21 mouse cellular contexts compared by ENCODE assay signal in genomic region chr6:103321058-103321457, GRCm38 (mm10).
DNase-seq lines count a peak whose midpoint lies in the region; ATAC-seq and TF ChIP-seq lines count a peak whose summit lies in the region.
"Had no signal": no experiment of that assay in that cellular context is flagged by ENCODE, and none has a peak within 500 bp of the region (broad histone marks: within the 10 kb centered on the region; RNA-seq: fewer than 3 reads in every experiment).

No protein-coding gene starts in this region.

- H3K4me1 ChIP-seq in forebrain, embryonic 15.5 days: peaks cover 16% of the 10 kb centered on the region
- no peaks in the 10 kb centered on the region; the same call in 1 of the 2 replicates for H3K4me1 ChIP-seq in forebrain, embryonic 11.5 days (replicated peaks; ENCODE audit: control insufficient read depth, insufficient read depth, low read length)
- peaks cover 4% of the 10 kb centered on the region; the same call in 1 of the 2 replicates for H3K4me1 ChIP-seq in midbrain, embryonic 12.5 days
- no peaks in the 10 kb centered on the region for H3K4me1 ChIP-seq in midbrain, postnatal 0 days (ENCODE audit: insufficient read depth, low read length)
- peaks cover 9% of the 10 kb centered on the region; the same call in 1 of the 2 replicates for H3K4me1 ChIP-seq in neural tube, embryonic 13.5 days (replicated peaks)
- H3K4me1 ChIP-seq: heart, embryonic 10.5 days; intestine, embryonic 15.5 days had no signal

- no peak overlapping the region for H3K9ac ChIP-seq in forebrain, embryonic 15.5 days (replicated peaks)
- H3K9ac ChIP-seq in forebrain, embryonic 11.5 days (ENCODE audit: low read length): no peak overlapping the region
- no peak overlapping the region for H3K9ac ChIP-seq in midbrain, embryonic 12.5 days (replicated peaks)
- H3K9ac ChIP-seq in midbrain, postnatal 0 days (replicated peaks; ENCODE audit: low read length, poor library complexity, severe bottlenecking): no peak overlapping the region
- no peak overlapping the region for H3K9ac ChIP-seq in neural tube, embryonic 13.5 days
- H3K9ac ChIP-seq: embryonic facial prominence, embryonic 12.5 days; intestine, embryonic 15.5 days had no signal

- no peak for DNase-seq in forebrain, embryonic 11.5 days (ENCODE audit: low spot score)
- DNase-seq in midbrain, postnatal 0 days (ENCODE audit: low spot score): no peak
- no peak for DNase-seq in neural tube, embryonic 10.5 days (ENCODE audit: extremely low spot score, low spot score)
- DNase-seq in yolk sac, embryonic 10.5 days (ENCODE audit: low spot score): no peak
- DNase-seq: adrenal gland, postnatal 14 days; cerebellum, adult 11-12 months; cerebellum, adult 9-10 months; cerebellum, postnatal 25 days; gastrocnemius, postnatal 10 days; heart, adult 18-20 months; heart, postnatal 10 days; heart, postnatal 4 days had no signal

- H3K4me2 ChIP-seq in forebrain, embryonic 15.5 days (replicated peaks): no peak overlapping the region
- H3K4me2 ChIP-seq in forebrain, embryonic 11.5 days (ENCODE audit: low read depth, low read length, severe bottlenecking): no peak overlapping the region
- no peak overlapping the region for H3K4me2 ChIP-seq in midbrain, embryonic 12.5 days (replicated peaks)
- H3K4me2 ChIP-seq in midbrain, postnatal 0 days (ENCODE audit: low read depth, low read length, poor library complexity, severe bottlenecking): no peak overlapping the region
- no peak overlapping the region for H3K4me2 ChIP-seq in neural tube, embryonic 13.5 days
- H3K4me2 ChIP-seq: embryonic facial prominence, embryonic 12.5 days; intestine, embryonic 15.5 days had no signal

- H3K9me3 ChIP-seq in forebrain, embryonic 15.5 days: no peaks in the 10 kb centered on the region
- no peaks in the 10 kb centered on the region for H3K9me3 ChIP-seq in forebrain, embryonic 11.5 days (ENCODE audit: control insufficient read depth, low read length)
- H3K9me3 ChIP-seq in midbrain, embryonic 12.5 days: no peaks in the 10 kb centered on the region
- H3K9me3 ChIP-seq in midbrain, postnatal 0 days (ENCODE audit: low read length): no peaks in the 10 kb centered on the region
- H3K9me3 ChIP-seq in neural tube, embryonic 13.5 days: no peaks in the 10 kb centered on the region
- H3K9me3 ChIP-seq: embryonic facial prominence, embryonic 12.5 days; heart, embryonic 10.5 days; intestine, embryonic 15.5 days had no signal

- WGBS in forebrain, embryonic 15.5 days: 72% methylated on average over 2 of the region's 2 CpGs
- 87% methylated on average over 2 of the region's 2 CpGs for WGBS in forebrain, embryonic 11.5 days
- 87% methylated on average over 2 of the region's 2 CpGs for WGBS in midbrain, embryonic 12.5 days
- 78% methylated on average over 2 of the region's 2 CpGs for WGBS in midbrain, postnatal 0 days
- 83% methylated on average over 2 of the region's 2 CpGs for WGBS in neural tube, embryonic 13.5 days

- H3K4me3 ChIP-seq in forebrain, embryonic 15.5 days: no peak overlapping the region
- H3K4me3 ChIP-seq in forebrain, embryonic 11.5 days (ENCODE audit: low read depth, low read length): no peak overlapping the region
- H3K4me3 ChIP-seq in midbrain, embryonic 12.5 days: no peak overlapping the region
- H3K4me3 ChIP-seq in midbrain, postnatal 0 days (ENCODE audit: low read depth, low read length): no peak overlapping the region
- no peak overlapping the region for H3K4me3 ChIP-seq in neural tube, embryonic 13.5 days
- H3K4me3 ChIP-seq: embryonic facial prominence, embryonic 12.5 days; heart, embryonic 10.5 days; intestine, embryonic 15.5 days had no signal

- H3K36me3 ChIP-seq in forebrain, embryonic 15.5 days: no peaks in the 10 kb centered on the region
- H3K36me3 ChIP-seq in forebrain, embryonic 11.5 days (ENCODE audit: control insufficient read depth, insufficient read depth, low read length): no peaks in the 10 kb centered on the region
- no peaks in the 10 kb centered on the region for H3K36me3 ChIP-seq in midbrain, embryonic 12.5 days
- no peaks in the 10 kb centered on the region for H3K36me3 ChIP-seq in midbrain, postnatal 0 days (ENCODE audit: insufficient read depth, low read length)
- no peaks in the 10 kb centered on the region for H3K36me3 ChIP-seq in neural tube, embryonic 13.5 days
- H3K36me3 ChIP-seq: embryonic facial prominence, embryonic 12.5 days; heart, embryonic 10.5 days; intestine, embryonic 15.5 days had no signal

- H3K27me3 ChIP-seq in forebrain, embryonic 15.5 days: no peaks in the 10 kb centered on the region
- H3K27me3 ChIP-seq in forebrain, embryonic 11.5 days (ENCODE audit: control insufficient read depth, insufficient read depth, low read length): no peaks in the 10 kb centered on the region
- H3K27me3 ChIP-seq in midbrain, embryonic 12.5 days: peaks cover 8% of the 10 kb centered on the region; the same call in 1 of the 2 replicates
- no peaks in the 10 kb centered on the region for H3K27me3 ChIP-seq in midbrain, postnatal 0 days (ENCODE audit: insufficient read depth, low read length)
- no peaks in the 10 kb centered on the region for H3K27me3 ChIP-seq in neural tube, embryonic 13.5 days
- H3K27me3 ChIP-seq: CH12.LX; embryonic facial prominence, embryonic 12.5 days; intestine, embryonic 15.5 days had no signal

- no peak for TF ChIP-seq CTCF in midbrain, postnatal 0 days (IDR thresholded peaks at IDR 0.05)

- ATAC-seq in forebrain, embryonic 15.5 days (replicated peaks): peak; percentile 51
- ATAC-seq in forebrain, embryonic 11.5 days (replicated peaks; ENCODE audit: low FRiP score): no peak
- peak; percentile 31; the same call in 1 of the 2 replicates for ATAC-seq in midbrain, embryonic 12.5 days (ENCODE audit: low FRiP score, low read depth)
- no peak for ATAC-seq in midbrain, postnatal 0 days (ENCODE audit: low FRiP score)
- peak; percentile 40; the same call in 1 of the 2 replicates for ATAC-seq in neural tube, embryonic 13.5 days (ENCODE audit: low read depth)
- ATAC-seq: activated CD4-positive, CD25-positive, alpha-beta regulatory T cell, adult 4 months; intestine, embryonic 15.5 days; Patski had no signal

- no peak overlapping the region for H3K27ac ChIP-seq in forebrain, embryonic 15.5 days (replicated peaks)
- no peak overlapping the region for H3K27ac ChIP-seq in forebrain, embryonic 11.5 days (ENCODE audit: low read depth, low read length)
- H3K27ac ChIP-seq in midbrain, embryonic 12.5 days (replicated peaks): no peak overlapping the region
- no peak overlapping the region for H3K27ac ChIP-seq in midbrain, postnatal 0 days (ENCODE audit: low read depth, low read length)
- H3K27ac ChIP-seq in neural tube, embryonic 13.5 days (replicated peaks): no peak overlapping the region
- H3K27ac ChIP-seq: embryonic facial prominence, embryonic 12.5 days; heart, embryonic 10.5 days; intestine, embryonic 15.5 days had no signal

Comparison
In these comparisons a context has a peak if more than half of its experiments do, and no peak if none do; other contexts are left out.
1. ATAC-seq: peak in forebrain, embryonic 15.5 days (single experiment), midbrain, embryonic 12.5 days (single experiment) and neural tube, embryonic 13.5 days (single experiment); none in forebrain, embryonic 11.5 days (single experiment) and midbrain, postnatal 0 days (single experiment).